Comparison of ENCODE assay signal across 8 mouse cellular contexts in the genomic region with DNA sequence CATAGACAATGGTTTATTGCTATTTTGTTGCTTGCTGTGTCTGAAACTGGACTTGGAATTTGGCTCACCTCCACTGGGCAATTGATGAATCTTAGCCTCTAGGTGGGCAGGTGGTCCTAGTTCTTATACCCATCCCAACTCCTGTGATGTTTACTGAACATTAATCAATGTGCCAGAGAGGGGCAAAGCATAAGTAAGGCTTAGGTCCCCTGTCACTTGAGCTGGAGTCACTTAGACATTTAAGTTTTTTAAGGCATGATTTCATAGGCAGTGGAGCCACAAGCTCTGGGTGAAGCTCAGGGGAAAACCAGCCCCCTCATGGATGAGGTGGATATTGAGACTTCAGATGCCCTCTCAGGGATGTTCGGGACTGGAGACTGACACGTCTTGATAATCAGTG. TPM values are rescaled to one million over a fixed set of nuclear protein-coding genes. Genes with fewer than 3 reads are reported as not detected.
A peak's percentile ranks its signal among the peaks of the same experiment; 100 is the strongest.
DNase-seq lines count a peak whose midpoint lies in the region; ATAC-seq and TF ChIP-seq lines count a peak whose summit lies in the region.

A gene (plus strand): TSS at position 301 of the 400 bp plus-strand sequence.

- H3K9ac ChIP-seq in forebrain, embryonic 11.5 days (ENCODE audit: low read length), result peak within 1 kb of the TSS; percentile 72
- peak within 1 kb of the TSS; percentile 95 for H3K9ac ChIP-seq in limb, embryonic 15.5 days
- H3K9ac ChIP-seq in stomach, embryonic 16.5 days (ENCODE audit: low read length), result peak within 1 kb of the TSS; percentile 97

- TF ChIP-seq CTCF in thymus, adult 2 months (IDR thresholded peaks at IDR 0.05; ENCODE audit: borderline replicate concordance, control insufficient read depth, extremely low read depth, insufficient read depth, low read length, poor library complexity), result no peak

- H3K27me3 ChIP-seq in thymus, adult 2 months (ENCODE audit: control insufficient read depth, insufficient read depth, low read length), result no peaks in the 10 kb centered on the region
- H3K27me3 ChIP-seq in forebrain, embryonic 11.5 days (ENCODE audit: control insufficient read depth, insufficient read depth, low read length), result no peaks in the 10 kb centered on the region
- no peaks in the 10 kb centered on the region for H3K27me3 ChIP-seq in limb, embryonic 15.5 days
- H3K27me3 ChIP-seq in stomach, embryonic 16.5 days (ENCODE audit: control insufficient read depth, insufficient read depth, low read length), result no peaks in the 10 kb centered on the region

- TF ChIP-seq POLR2A in thymus, adult 2 months (IDR thresholded peaks at IDR 0.05; ENCODE audit: control insufficient read depth, extremely low read depth, insufficient read depth, low read length, poor library complexity), result no peak

- DNase-seq in thymus, adult 2 months, result no peak
- DNase-seq in thymus, postnatal 25 days, result no peak
- no peak for DNase-seq in forebrain, embryonic 11.5 days (ENCODE audit: low spot score)
- no peak for DNase-seq in cerebellum, adult 9-11 months
- DNase-seq in kidney, adult 11 months, result no peak

- no peak for ATAC-seq in forebrain, embryonic 11.5 days (replicated peaks; ENCODE audit: low FRiP score)
- no peak for ATAC-seq in hematopoietic stem cell, adult 5-6 weeks (replicated peaks in 1 of 2; ENCODE audit: insufficient read depth in 1 of 2, low FRiP score in 2 of 2, low TSS enrichment in 1 of 2, low read depth in 1 of 2, poor library complexity in 2 of 2, severe bottlenecking in 2 of 2)
- no peak for ATAC-seq in limb, embryonic 15.5 days (ENCODE audit: insufficient number of reproducible peaks, low FRiP score, low TSS enrichment, low read depth)
- ATAC-seq in stomach, embryonic 16.5 days (ENCODE audit: insufficient read depth, low FRiP score), result no peak

- H3K9me3 ChIP-seq in forebrain, embryonic 11.5 days (ENCODE audit: control insufficient read depth, low read length), result no peaks in the 10 kb centered on the region
- H3K9me3 ChIP-seq in limb, embryonic 15.5 days, result no peaks in the 10 kb centered on the region
- no peaks in the 10 kb centered on the region for H3K9me3 ChIP-seq in stomach, embryonic 16.5 days (replicated peaks; ENCODE audit: control insufficient read depth, low read length)

- H3K36me3 ChIP-seq in thymus, adult 2 months (ENCODE audit: control insufficient read depth, insufficient read depth, low read length), result peaks cover 9% of the 10 kb centered on the region; the same call in 1 of the 2 replicates
- peaks cover 12% of the 10 kb centered on the region; the same call in 1 of the 2 replicates for H3K36me3 ChIP-seq in forebrain, embryonic 11.5 days (ENCODE audit: control insufficient read depth, insufficient read depth, low read length)
- H3K36me3 ChIP-seq in limb, embryonic 15.5 days, result peaks cover 81% of the 10 kb centered on the region
- peaks cover 31% of the 10 kb centered on the region for H3K36me3 ChIP-seq in stomach, embryonic 16.5 days (ENCODE audit: control insufficient read depth, insufficient read depth, low read length)

- peak within 1 kb of the TSS; percentile 72 for H3K4me3 ChIP-seq in thymus, adult 2 months (ENCODE audit: control insufficient read depth, insufficient read depth, low read length)
- peak within 1 kb of the TSS; percentile 54 for H3K4me3 ChIP-seq in forebrain, embryonic 11.5 days (ENCODE audit: low read depth, low read length)
- H3K4me3 ChIP-seq in limb, embryonic 15.5 days, result peak within 1 kb of the TSS; percentile 92
- peak within 1 kb of the TSS; percentile 98 for H3K4me3 ChIP-seq in stomach, embryonic 16.5 days (replicated peaks; ENCODE audit: low read length)

- peak within 1 kb of the TSS; percentile 1; the same call in 1 of the 2 replicates for H3K27ac ChIP-seq in thymus, adult 2 months (ENCODE audit: control insufficient read depth, insufficient read depth, low read length)
- H3K27ac ChIP-seq in forebrain, embryonic 11.5 days (ENCODE audit: low read depth, low read length), result peak within 1 kb of the TSS; percentile 5; the same call in 1 of the 2 replicates
- H3K27ac ChIP-seq in limb, embryonic 15.5 days, result peak within 1 kb of the TSS; percentile 91
- peak within 1 kb of the TSS; percentile 86 for H3K27ac ChIP-seq in stomach, embryonic 16.5 days (ENCODE audit: low read length)

- 5% methylated on average over 2 of the region's 2 CpGs for WGBS in thymus, adult 2 months
- 13% methylated on average over 2 of the region's 2 CpGs for WGBS in forebrain, embryonic 11.5 days
- WGBS in limb, embryonic 15.5 days, result 6% methylated on average over 2 of the region's 2 CpGs
- 2% methylated on average over 2 of the region's 2 CpGs for WGBS in stomach, embryonic 16.5 days

- peaks cover 12% of the 10 kb centered on the region for H3K4me1 ChIP-seq in thymus, adult 2 months (replicated peaks; ENCODE audit: control insufficient read depth, insufficient read depth, low read length)
- H3K4me1 ChIP-seq in forebrain, embryonic 11.5 days (replicated peaks; ENCODE audit: control insufficient read depth, insufficient read depth, low read length), result peaks cover 3% of the 10 kb centered on the region; the same call in 1 of the 2 replicates
- H3K4me1 ChIP-seq in limb, embryonic 15.5 days, result peaks cover 18% of the 10 kb centered on the region
- H3K4me1 ChIP-seq in stomach, embryonic 16.5 days (ENCODE audit: control insufficient read depth, insufficient read depth, low read length), result peaks cover 13% of the 10 kb centered on the region

- H3K4me2 ChIP-seq in forebrain, embryonic 11.5 days (ENCODE audit: low read depth, low read length, severe bottlenecking), result peak within 1 kb of the TSS; percentile 95
- peak within 1 kb of the TSS; percentile 82 for H3K4me2 ChIP-seq in limb, embryonic 15.5 days
- H3K4me2 ChIP-seq in stomach, embryonic 16.5 days (ENCODE audit: low read depth, low read length), result peak within 1 kb of the TSS; percentile 85

RNA-seq across cellular contexts. Expression of the gene that starts here (rescaled TPM):
- polyA plus RNA-seq in thymus, adult 2 months (2012; rRNA removed), result 139 and 151 TPM in 2 replicates
- polyA plus RNA-seq in forebrain, embryonic 11.5 days (2014; fragmentation: Nextera tagmentation; extraction: Ambion mirVana), result 120 and 137 TPM in 2 replicates
- 12.8 and 22.6 TPM in 2 replicates for total RNA-seq in hematopoietic stem cell, adult 5-6 weeks (2017)
- 147 and 151 TPM in 2 replicates for polyA plus RNA-seq in limb, embryonic 15.5 days (2015; fragmentation: Nextera tagmentation; extraction: Ambion mirVana)
- 125 and 136 TPM in 2 replicates for polyA plus RNA-seq in stomach, embryonic 16.5 days (2015; fragmentation: Nextera tagmentation; extraction: Ambion mirVana)

Comparison
In these comparisons a context has a peak if more than half of its experiments do, and no peak if none do; other contexts are left out.
1. H3K27ac ChIP-seq: peak in every context shown above with its lines; median percentile 91 in limb, embryonic 15.5 days; 86 in stomach, embryonic 16.5 days; 5 in forebrain, embryonic 11.5 days; 1 in thymus, adult 2 months.